Mouse (Mus musculus) stomach, postnatal 0 days (tissue): Measurements from ENCODE around the gene Cops7b. TPM values are rescaled to one million over a fixed set of nuclear protein-coding genes. Genes with fewer than 3 reads are reported as not detected.

ENCODE experiments used
- ATAC-seq: fragments of 200-750 bp; cut with Nextera tagmentation; 2 replicates; pipeline ENCODE4 v1.8.0; 2017; ENCODE audit not compliant: low FRiP score, low TSS enrichment
- DNase-seq: peaks from one replicate; pipeline ENCODE4 v3.0.0-alpha.2; 2016; ENCODE audit warnings: low spot score
- H3K27ac ChIP-seq: fragments of 300-500 bp; sonication (generic); replicated peaks from 2 replicates; pipeline ENCODE4 v1.5.1; 2014; ENCODE audit warnings: mild to moderate bottlenecking, control low read depth
- H3K27me3 ChIP-seq: fragments of 300-500 bp; sonication (generic); 2 replicates; pipeline ENCODE4 v1.6.1; 2014; ENCODE audit warnings: low read length; ENCODE audit not compliant: control insufficient read depth, insufficient read depth
- H3K36me3 ChIP-seq: fragments of 300-500 bp; sonication (generic); 2 replicates; pipeline ENCODE4 v1.6.1; 2014; ENCODE audit warnings: low read length, mixed read lengths; ENCODE audit not compliant: control insufficient read depth, insufficient read depth
- H3K4me1 ChIP-seq: fragments of 300-500 bp; sonication (generic); replicated peaks from 2 replicates; pipeline ENCODE4 v1.6.1; 2014; ENCODE audit warnings: antibody characterized with exemption; ENCODE audit not compliant: control insufficient read depth, insufficient read depth
- H3K4me2 ChIP-seq: fragments of 300-500 bp; sonication (generic); replicated peaks from 2 replicates; pipeline ENCODE4 v1.6.1; 2014; ENCODE audit warnings: low read depth, mild to moderate bottlenecking, control low read depth, moderate library complexity
- H3K4me3 ChIP-seq: fragments of 300-500 bp; sonication (generic); 2 replicates; pipeline ENCODE4 v1.5.1; 2014; ENCODE audit warnings: low read depth, low read length, control low read depth
- H3K9ac ChIP-seq: fragments of 300-500 bp; sonication (generic); 2 replicates; pipeline ENCODE4 v1.6.1; 2014; ENCODE audit warnings: mild to moderate bottlenecking, low read length, control low read depth, mixed read lengths
- H3K9me3 ChIP-seq: fragments of 300-500 bp; sonication (generic); 2 replicates; pipeline ENCODE4 v1.6.1; 2016; ENCODE audit warnings: low read length; ENCODE audit not compliant: control insufficient read depth
- CTCF ChIP-seq: IDR thresholded peaks from 2 replicates; pipeline ENCODE4 v1.5.1; 2016; ENCODE audit warnings: antibody characterized with exemption, low read depth, mild to moderate bottlenecking, moderate library complexity
- EP300 ChIP-seq: optimal IDR thresholded peaks from 2 replicates; pipeline ENCODE3; 2016; ENCODE audit warnings: antibody characterized with exemption
- WGBS: fragments of 180-500 bp; shearing (Covaris S2); extraction: QIAGEN DNeasy Blood & Tissue Kit; methylation state at CpG from one replicate; pipeline ENCODE4 v1.1.7; 2014; 5-methylcytosine and 5-hydroxymethylcytosine counted together
- polyA plus RNA-seq: library from polyadenylated mRNA; unstranded; fragments of >200 nt; fragmentation: Nextera tagmentation; extraction: Ambion mirVana; gene quantifications from 2 replicates; pipeline ENCODE4 v1.2.1, GENCODE M21; 2015

Cops7b gene
- polyA plus RNA-seq, 1 experiment from 2014 or later, result 14.9 TPM

GRCm38 (mm10) chr1:86583709-86584108, 1.0 kb downstream of the Cops7b start:
- Histone ChIP-seq H3K27me3 (no peaks in the 10 kb centered on the region), H3K36me3 (no peaks in the 10 kb centered on the region), H3K4me1 (peaks cover 4% of the 10 kb centered on the region; the same call in 1 of the 2 replicates), H3K9ac (no peak overlapping the region), H3K4me2 (no peak overlapping the region), H3K4me3 (no peak overlapping the region), H3K9me3 (no peaks in the 10 kb centered on the region), H3K27ac (no peak overlapping the region)
- no peak for TF ChIP-seq CTCF
- no peak for TF ChIP-seq EP300
- WGBS, result 51% methylated on average over 2 of the region's 2 CpGs
- DNase-seq (no peak), ATAC-seq (no peak)

GRCm38 (mm10) chr1:86586992-86587391, 4.3 kb downstream of the Cops7b start:
- Histone ChIP-seq H3K27ac (peak overlapping the region; percentile 63; the same call in 1 of the 2 replicates), H3K36me3 (no peaks in the 10 kb centered on the region), H3K4me3 (peak overlapping the region; percentile 88), H3K4me1 (no peaks in the 10 kb centered on the region), H3K9ac (peak overlapping the region; percentile 85), H3K27me3 (no peaks in the 10 kb centered on the region), H3K4me2 (peak overlapping the region; percentile 91), H3K9me3 (no peaks in the 10 kb centered on the region)
- 0% methylated on average over 25 of the region's 26 CpGs for WGBS
- peak; percentile 48 for ATAC-seq
- DNase-seq, result peak; percentile 84
- TF ChIP-seq EP300 (no peak), CTCF (peak; percentile 6; the same call in 1 of the 2 replicates)

GRCm38 (mm10) chr1:86594539-86594938, 11.8 kb downstream of the Cops7b start:
- WGBS, result 88% methylated on average over 7 of the region's 7 CpGs
- ATAC-seq, result no peak
- H3K4me2 ChIP-seq, result no peak overlapping the region
- H3K4me1 ChIP-seq, result no peaks in the 10 kb centered on the region
- no peak overlapping the region for H3K4me3 ChIP-seq
- H3K9ac ChIP-seq, result no peak overlapping the region
- no peaks in the 10 kb centered on the region for H3K9me3 ChIP-seq
- no peak overlapping the region for H3K27ac ChIP-seq
- DNase-seq, result no peak
- TF ChIP-seq EP300, result no peak
- no peak for TF ChIP-seq CTCF
- H3K36me3 ChIP-seq, result peaks cover 6% of the 10 kb centered on the region; the same call in 1 of the 2 replicates
- H3K27me3 ChIP-seq, result no peaks in the 10 kb centered on the region

- Histone ChIP-seq H3K27ac (no peak overlapping the region), H3K4me2 (no peak overlapping the region), H3K4me1 (no peaks in the 10 kb centered on the region), H3K27me3 (no peaks in the 10 kb centered on the region), H3K36me3 (peaks cover 6% of the 10 kb centered on the region; the same call in 1 of the 2 replicates), H3K9ac (no peak overlapping the region), H3K9me3 (no peaks in the 10 kb centered on the region), H3K4me3 (no peak overlapping the region)
- ATAC-seq, result 0 out of 2 replicates have a peak, but pooled peaks have one; percentile 53
- WGBS, result 73% methylated on average over 6 of the region's 6 CpGs
- TF ChIP-seq CTCF (no peak), EP300 (no peak)
- no peak for DNase-seq
These were observed 12.6 kb downstream of the Cops7b start for GRCm38 (mm10) chr1:86595315-86595714.

- H3K36me3 ChIP-seq, result peaks cover 8% of the 10 kb centered on the region; the same call in 1 of the 2 replicates
- H3K4me3 ChIP-seq, result no peak overlapping the region
- WGBS, result 89% methylated on average over 6 of the region's 6 CpGs
- no peak for TF ChIP-seq EP300
- TF ChIP-seq CTCF, result no peak
- ATAC-seq, result no peak
- H3K9ac ChIP-seq, result no peak overlapping the region
- no peak overlapping the region for H3K4me2 ChIP-seq
- DNase-seq, result no peak
- no peaks in the 10 kb centered on the region for H3K9me3 ChIP-seq
- no peaks in the 10 kb centered on the region for H3K27me3 ChIP-seq
- no peak overlapping the region for H3K27ac ChIP-seq
- no peaks in the 10 kb centered on the region for H3K4me1 ChIP-seq
These were observed 13.8 kb downstream of the Cops7b start for GRCm38 (mm10) chr1:86596512-86596911.

GRCm38 (mm10) chr1:86598516-86598915, 15.8 kb downstream of the Cops7b start:
- no peaks in the 10 kb centered on the region for H3K9me3 ChIP-seq
- no peak overlapping the region for H3K9ac ChIP-seq
- DNase-seq (no peak), ATAC-seq (no peak)
- no peak overlapping the region for H3K4me3 ChIP-seq
- TF ChIP-seq CTCF (peak; percentile 78), EP300 (no peak)
- H3K4me1 ChIP-seq, result no peaks in the 10 kb centered on the region
- no peak overlapping the region for H3K27ac ChIP-seq
- 68% methylated on average over 3 of the region's 3 CpGs for WGBS
- H3K36me3 ChIP-seq, result peaks cover 2% of the 10 kb centered on the region; the same call in 1 of the 2 replicates
- H3K27me3 ChIP-seq, result no peaks in the 10 kb centered on the region
- H3K4me2 ChIP-seq, result no peak overlapping the region
